Mouse (Mus musculus): ENCODE results near the gene Rbm14. TPM values are rescaled to one million over a fixed set of nuclear protein-coding genes. Genes with fewer than 3 reads are reported as not detected.

Gene Rbm14
- polyA plus RNA-seq, 1 experiment = 28.7 TPM

DNA sequence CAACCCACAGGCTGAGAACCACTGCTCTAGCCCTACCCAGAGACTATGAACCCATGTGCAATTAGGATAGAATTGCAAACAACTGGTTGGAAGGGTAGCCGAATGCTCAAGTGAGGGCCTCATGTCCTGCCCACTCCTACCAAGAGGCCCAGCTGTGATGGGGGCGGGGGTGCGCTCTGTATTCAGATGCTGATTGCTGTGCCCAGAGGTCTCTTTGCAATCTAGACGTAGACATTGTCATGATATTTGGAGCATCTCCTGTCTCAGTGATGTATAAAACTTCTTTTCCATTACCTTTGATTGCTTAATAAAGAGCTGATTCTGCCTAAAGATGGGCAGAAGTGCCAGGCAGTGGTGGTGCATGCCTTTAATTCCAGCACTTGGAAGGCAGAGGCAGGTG lies 38.4 kb upstream of the Rbm14 start:
- Histone ChIP-seq H3K36me3 (ENCODE audit: control insufficient read depth, insufficient read depth, low read length) (no peaks in the 10 kb centered on the region), H3K27me3 (replicated peaks; ENCODE audit: control insufficient read depth, insufficient read depth, low read length) (no peaks in the 10 kb centered on the region), H3K4me1 (ENCODE audit: control insufficient read depth, insufficient read depth, low read length) (peaks cover 4% of the 10 kb centered on the region; the same call in 1 of the 2 replicates), H3K4me3 (ENCODE audit: insufficient read depth, low read depth, low read length) (no peak overlapping the region), H3K27ac (ENCODE audit: insufficient read depth, low read depth, low read length) (no peak overlapping the region)
- no peak for TF ChIP-seq POLR2A (IDR thresholded peaks at IDR 0.05; ENCODE audit: low read depth, low read length)
- no peak for TF ChIP-seq CTCF (conservative IDR thresholded peaks at IDR 0.05; ENCODE audit: insufficient read depth, insufficient read length, low read depth, low read length)
- DNase-seq = no peak
- WGBS = 76% methylated on average over 4 of the region's 4 CpGs

- TF ChIP-seq POLR2A (IDR thresholded peaks at IDR 0.05; ENCODE audit: low read depth, low read length) (no peak), CTCF (conservative IDR thresholded peaks at IDR 0.05; ENCODE audit: insufficient read depth, insufficient read length, low read depth, low read length) (peak; percentile 93)
- Histone ChIP-seq H3K4me3 (ENCODE audit: insufficient read depth, low read depth, low read length) (no peak overlapping the region), H3K27me3 (replicated peaks; ENCODE audit: control insufficient read depth, insufficient read depth, low read length) (no peaks in the 10 kb centered on the region), H3K36me3 (ENCODE audit: control insufficient read depth, insufficient read depth, low read length) (no peaks in the 10 kb centered on the region), H3K4me1 (ENCODE audit: control insufficient read depth, insufficient read depth, low read length) (no peaks in the 10 kb centered on the region), H3K27ac (ENCODE audit: insufficient read depth, low read depth, low read length) (no peak overlapping the region)
- peak; percentile 72 for DNase-seq
- 18% methylated on average over 7 of the region's 7 CpGs for WGBS
Observed at GRCm38 (mm10) chr19:4847490-4847889, 36.1 kb upstream of the Rbm14 start.

DNA sequence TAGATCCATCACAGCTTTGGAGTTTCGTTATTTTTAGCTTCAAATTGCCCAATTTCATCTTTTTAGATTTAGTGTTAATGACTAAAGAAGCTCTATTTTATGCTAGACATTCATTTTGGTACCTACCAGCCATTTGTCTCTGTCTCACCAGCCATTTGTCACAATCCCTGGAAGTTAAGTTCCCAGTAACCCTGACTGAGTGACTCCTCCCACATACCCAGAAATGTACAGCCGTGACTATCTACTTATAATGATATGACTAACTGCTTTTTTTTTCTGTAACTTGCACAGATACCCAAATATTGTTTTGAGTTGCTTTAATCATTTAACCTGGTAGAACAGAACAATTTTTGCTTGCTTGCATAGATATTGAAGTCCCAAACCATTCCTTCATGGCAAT lies 34.4 kb upstream of the Rbm14 start:
- H3K4me3 ChIP-seq (ENCODE audit: insufficient read depth, low read depth, low read length) = no peak overlapping the region
- H3K27ac ChIP-seq (ENCODE audit: insufficient read depth, low read depth, low read length) = no peak overlapping the region
- H3K4me1 ChIP-seq (ENCODE audit: control insufficient read depth, insufficient read depth, low read length) = no peaks in the 10 kb centered on the region
- TF ChIP-seq POLR2A (IDR thresholded peaks at IDR 0.05; ENCODE audit: low read depth, low read length) (no peak), CTCF (conservative IDR thresholded peaks at IDR 0.05; ENCODE audit: insufficient read depth, insufficient read length, low read depth, low read length) (no peak)
- WGBS = 61% methylated on average over 2 of the region's 2 CpGs
- H3K27me3 ChIP-seq (replicated peaks; ENCODE audit: control insufficient read depth, insufficient read depth, low read length) = no peaks in the 10 kb centered on the region
- no peak for DNase-seq
- H3K36me3 ChIP-seq (ENCODE audit: control insufficient read depth, insufficient read depth, low read length) = no peaks in the 10 kb centered on the region

DNA sequence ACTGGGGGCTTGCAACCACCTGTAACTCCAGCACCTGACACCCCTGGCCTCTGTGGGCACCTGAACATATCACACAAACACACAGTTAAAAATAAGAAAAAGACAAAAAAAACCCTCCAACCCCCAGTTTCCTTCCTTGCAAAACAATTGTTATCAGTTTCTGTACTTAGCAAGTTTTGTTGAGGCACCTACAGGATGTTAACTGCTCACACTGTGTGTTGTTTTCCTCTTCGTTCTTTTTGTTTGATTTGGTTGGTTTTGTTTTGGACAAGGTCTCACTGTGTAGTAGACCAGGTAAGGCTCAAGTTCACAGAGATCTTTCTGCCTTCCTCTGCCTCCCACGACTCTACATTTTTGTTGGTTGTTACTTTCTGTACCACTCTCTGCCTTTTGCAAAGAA lies 31.2 kb upstream of the Rbm14 start:
- no peak for DNase-seq
- H3K27ac ChIP-seq (ENCODE audit: insufficient read depth, low read depth, low read length) = no peak overlapping the region
- no peak overlapping the region for H3K4me3 ChIP-seq (ENCODE audit: insufficient read depth, low read depth, low read length)
- H3K27me3 ChIP-seq (replicated peaks; ENCODE audit: control insufficient read depth, insufficient read depth, low read length) = no peaks in the 10 kb centered on the region
- H3K4me1 ChIP-seq (ENCODE audit: control insufficient read depth, insufficient read depth, low read length) = peaks cover 7% of the 10 kb centered on the region; the same call in 1 of the 2 replicates
- H3K36me3 ChIP-seq (ENCODE audit: control insufficient read depth, insufficient read depth, low read length) = no peaks in the 10 kb centered on the region
- TF ChIP-seq CTCF (conservative IDR thresholded peaks at IDR 0.05; ENCODE audit: insufficient read depth, insufficient read length, low read depth, low read length) (no peak), POLR2A (IDR thresholded peaks at IDR 0.05; ENCODE audit: low read depth, low read length) (no peak)
- 56% methylated on average over 2 of the region's 2 CpGs for WGBS

DNA sequence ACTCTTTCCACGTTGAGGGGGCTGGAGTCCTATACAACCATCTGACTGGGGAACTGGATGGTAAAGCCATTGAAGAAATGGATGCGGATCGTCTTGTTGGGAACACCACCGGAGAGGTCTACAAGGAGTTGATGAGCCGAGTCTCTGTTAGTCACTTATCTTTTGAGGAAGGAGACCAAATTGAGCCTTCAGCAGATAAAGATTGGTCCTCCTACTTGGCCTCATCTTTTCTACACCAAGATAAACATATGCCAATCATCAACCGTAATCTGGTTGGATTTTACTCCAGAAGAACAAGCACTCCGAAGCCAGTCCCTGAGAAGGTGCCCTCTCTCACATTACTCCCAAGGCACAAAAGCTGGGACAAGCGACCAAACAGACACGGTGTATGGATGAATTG lies 29.4 kb upstream of the Rbm14 start:
- no peaks in the 10 kb centered on the region for H3K27me3 ChIP-seq (replicated peaks; ENCODE audit: control insufficient read depth, insufficient read depth, low read length)
- TF ChIP-seq POLR2A (IDR thresholded peaks at IDR 0.05; ENCODE audit: low read depth, low read length) (no peak), CTCF (conservative IDR thresholded peaks at IDR 0.05; ENCODE audit: insufficient read depth, insufficient read length, low read depth, low read length) (no peak)
- 85% methylated on average over 9 of the region's 9 CpGs for WGBS
- DNase-seq = no peak
- H3K27ac ChIP-seq (ENCODE audit: insufficient read depth, low read depth, low read length) = no peak overlapping the region
- no peaks in the 10 kb centered on the region for H3K36me3 ChIP-seq (ENCODE audit: control insufficient read depth, insufficient read depth, low read length)
- H3K4me1 ChIP-seq (ENCODE audit: control insufficient read depth, insufficient read depth, low read length) = peaks cover 9% of the 10 kb centered on the region; the same call in 1 of the 2 replicates
- no peak overlapping the region for H3K4me3 ChIP-seq (ENCODE audit: insufficient read depth, low read depth, low read length)

DNA sequence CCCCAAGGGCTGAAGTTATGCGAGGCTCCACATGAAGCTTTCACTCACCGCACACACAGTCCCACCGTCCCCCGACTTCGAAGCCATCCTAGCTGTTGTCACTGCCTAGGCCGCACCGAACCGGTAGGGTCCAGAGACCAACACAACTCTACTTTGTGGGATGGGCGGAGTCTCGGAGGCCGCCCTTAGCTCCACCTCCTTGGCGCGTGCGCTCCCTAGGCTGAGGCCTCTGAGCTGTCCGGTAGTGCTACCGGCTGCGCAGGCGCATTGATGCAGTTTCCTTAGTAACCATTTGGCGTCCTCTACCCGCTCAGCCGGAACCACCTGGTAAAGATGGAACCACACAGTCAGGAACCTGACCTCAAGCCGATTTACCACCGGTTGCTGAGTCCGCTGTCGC lies 27.7 kb upstream of the Rbm14 start, which contains the start of the genes Ccs and Ccdc87:
Gene Ccs, minus strand, starts transcription at position 184 of the 400 bp plus-strand sequence.
Gene Ccdc87, plus strand, starts transcription at position 218 of the 400 bp plus-strand sequence.
- H3K36me3 ChIP-seq (ENCODE audit: control insufficient read depth, insufficient read depth, low read length) = no peaks in the 10 kb centered on the region
- H3K4me3 ChIP-seq (ENCODE audit: insufficient read depth, low read depth, low read length) = peak within 1 kb of the TSS; percentile 68
- H3K27ac ChIP-seq (ENCODE audit: insufficient read depth, low read depth, low read length) = peak within 1 kb of the TSS; percentile 45
- under 1% methylated on average over 25 of the region's 25 CpGs for WGBS
- DNase-seq = peak; percentile 99
- TF ChIP-seq CTCF (conservative IDR thresholded peaks at IDR 0.05; ENCODE audit: insufficient read depth, insufficient read length, low read depth, low read length) (no peak; the same call in 1 of the 2 replicates), POLR2A (IDR thresholded peaks at IDR 0.05; ENCODE audit: low read depth, low read length) (peak; percentile 79)
- H3K4me1 ChIP-seq (ENCODE audit: control insufficient read depth, insufficient read depth, low read length) = peaks cover 15% of the 10 kb centered on the region; the same call in 1 of the 2 replicates
- no peaks in the 10 kb centered on the region for H3K27me3 ChIP-seq (replicated peaks; ENCODE audit: control insufficient read depth, insufficient read depth, low read length)

DNA sequence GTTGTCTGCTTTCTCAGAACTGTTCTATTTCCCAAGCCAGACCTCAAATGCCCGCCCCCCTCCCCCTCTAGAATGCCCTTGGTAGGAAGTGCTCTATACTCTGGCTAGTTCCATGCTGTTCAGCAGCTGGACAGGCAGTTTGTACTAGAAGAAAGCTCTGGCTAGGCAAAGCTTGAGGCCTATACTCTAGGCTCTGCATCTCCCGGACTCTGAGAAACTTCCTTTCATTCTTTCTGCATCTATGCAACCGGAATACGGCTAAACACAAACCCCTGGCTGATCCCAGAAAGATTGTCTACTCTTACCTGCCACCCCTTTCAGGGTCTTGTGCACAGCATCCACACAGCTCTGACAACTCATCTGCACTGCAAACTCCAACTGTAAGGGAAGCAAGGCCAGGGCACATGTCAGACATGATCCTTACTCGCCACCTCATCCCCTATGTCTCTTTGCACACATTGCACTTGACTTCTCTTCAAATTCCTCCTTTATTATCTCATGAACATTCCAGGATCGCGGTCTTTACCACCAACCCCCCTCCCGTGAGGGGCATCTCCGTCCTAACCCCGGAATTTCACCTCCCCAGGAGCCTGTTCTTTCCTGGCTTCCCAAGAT lies 27.2 kb upstream of the Rbm14 start:
- Histone ChIP-seq H3K27ac (ENCODE audit: insufficient read depth, low read depth, low read length) (peak overlapping the region; percentile 45), H3K27me3 (replicated peaks; ENCODE audit: control insufficient read depth, insufficient read depth, low read length) (no peaks in the 10 kb centered on the region), H3K36me3 (ENCODE audit: control insufficient read depth, insufficient read depth, low read length) (no peaks in the 10 kb centered on the region), H3K4me3 (ENCODE audit: insufficient read depth, low read depth, low read length) (peak overlapping the region; percentile 68), H3K4me1 (ENCODE audit: control insufficient read depth, insufficient read depth, low read length) (peaks cover 15% of the 10 kb centered on the region; the same call in 1 of the 2 replicates)
- TF ChIP-seq CTCF (conservative IDR thresholded peaks at IDR 0.05; ENCODE audit: insufficient read depth, insufficient read length, low read depth, low read length) = no peak
- TF ChIP-seq POLR2A (IDR thresholded peaks at IDR 0.05; ENCODE audit: low read depth, low read length) = no peak
- peak; percentile 20 for DNase-seq
- WGBS = 8% methylated on average over 10 of the region's 10 CpGs

All from kidney, adult 2 months (tissue).